Mouse (Mus musculus): ENCODE data around the gene Spon2.

The Spon2 gene

GRCm38 (mm10) chr5:33218746-33219449 lies 643 bp upstream of the Spon2 start:
- DNase-seq (ENCODE audit: low read depth, low spot score): no peak

DNA sequence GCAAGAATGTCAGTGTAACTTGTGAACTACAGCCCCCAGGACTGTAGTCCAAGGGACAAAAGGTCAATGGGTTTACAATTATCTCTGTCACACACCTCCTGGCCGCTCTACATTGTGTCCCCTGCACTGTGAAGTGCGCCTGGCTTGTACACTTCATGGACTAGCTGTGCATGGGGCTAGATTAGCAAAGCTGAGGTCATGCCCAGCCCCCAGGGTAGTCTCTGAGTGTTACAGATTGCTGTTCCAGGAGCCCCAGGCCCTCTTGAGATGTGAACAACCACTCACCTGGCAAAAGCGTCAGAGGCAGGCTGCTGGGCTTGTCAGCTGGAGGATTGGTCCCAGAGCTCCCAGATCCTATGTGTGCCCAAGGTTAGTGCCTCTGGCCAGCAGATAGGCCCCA lies 592 bp downstream of the Spon2 start:
- no peak for DNase-seq (ENCODE audit: low read depth, low spot score)

DNA sequence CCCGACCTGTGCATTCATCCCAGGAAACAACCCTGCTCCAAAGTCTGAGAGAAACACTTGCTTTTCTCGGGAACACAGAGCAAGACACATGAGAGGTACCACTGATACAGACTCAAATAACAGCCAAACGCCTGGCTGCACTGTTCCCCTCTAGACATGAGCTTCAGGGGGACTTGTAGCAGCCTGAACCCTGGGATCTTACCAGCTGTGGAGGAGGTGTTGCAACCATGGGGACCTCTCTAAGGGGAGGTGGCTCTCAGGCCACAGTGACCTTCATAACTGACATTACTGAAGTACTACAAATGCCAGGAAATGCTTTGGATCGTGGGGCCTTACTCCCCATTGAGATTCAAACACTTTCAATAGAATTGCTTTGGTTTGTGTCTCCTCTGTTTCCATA lies 3.5 kb downstream of the Spon2 start:
- no peak for DNase-seq (ENCODE audit: low read depth, low spot score)

DNA sequence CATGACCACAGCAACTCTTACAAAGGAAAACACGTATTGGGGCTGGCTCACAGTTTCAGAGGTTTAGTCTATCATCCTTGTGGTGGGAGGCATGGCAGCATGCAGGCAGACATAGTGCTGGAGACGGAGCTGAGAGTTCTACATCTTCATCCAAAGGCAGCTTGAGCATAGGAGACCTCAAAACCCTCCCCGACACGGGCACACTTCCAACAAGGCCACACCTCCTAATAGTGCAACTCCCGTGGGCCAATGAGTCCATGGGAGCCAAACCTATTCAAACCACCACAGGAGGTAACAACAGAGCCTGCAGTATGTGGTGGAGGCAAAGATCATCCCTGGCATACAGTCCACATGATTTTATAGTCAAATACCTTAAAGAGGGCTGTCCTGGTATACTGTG lies 7.0 kb downstream of the Spon2 start:
- no peak for DNase-seq (ENCODE audit: low read depth, low spot score)

- no peak for DNase-seq (ENCODE audit: low read depth, low spot score)
Observed at GRCm38 (mm10) chr5:33210515-33210914, 7.7 kb downstream of the Spon2 start.

DNA sequence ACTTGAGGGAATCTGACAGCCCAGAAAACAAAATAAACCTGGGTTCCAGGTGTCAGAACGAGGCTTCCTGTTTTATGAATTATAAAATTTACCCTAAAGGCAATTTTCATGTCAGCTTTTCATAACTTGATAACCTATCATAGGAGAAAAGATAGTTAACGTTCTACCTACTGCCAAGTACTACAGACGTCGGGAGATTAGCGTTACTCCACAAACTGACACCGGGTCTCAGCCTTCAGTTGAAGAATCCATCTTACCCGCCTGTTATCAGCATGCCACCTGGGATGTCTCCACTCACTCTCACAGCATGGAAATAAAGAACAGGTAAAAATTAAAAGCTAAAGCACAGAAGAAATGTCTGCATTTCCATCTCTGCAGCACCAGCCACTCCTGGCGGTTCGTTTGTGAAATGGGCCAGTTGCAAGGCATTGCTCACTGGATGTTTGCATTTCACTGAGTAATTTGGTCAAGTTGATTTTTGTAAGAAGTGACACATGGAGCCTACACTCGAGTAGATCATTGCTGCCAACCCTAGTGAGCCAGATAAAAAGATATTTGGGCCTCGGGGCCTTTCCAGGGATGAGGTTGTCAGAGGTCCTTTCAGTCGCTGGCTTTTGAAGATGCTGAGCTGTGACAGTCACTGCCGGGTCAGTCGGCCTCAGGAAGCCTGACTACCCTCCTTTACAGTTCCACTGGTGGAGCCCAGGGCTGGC lies 9.6 kb downstream of the Spon2 start:
- no peak for DNase-seq (ENCODE audit: low read depth, low spot score)

- DNase-seq (ENCODE audit: low read depth, low spot score): no peak
Observed at GRCm38 (mm10) chr5:33207136-33207535, 11.1 kb downstream of the Spon2 start.

DNA sequence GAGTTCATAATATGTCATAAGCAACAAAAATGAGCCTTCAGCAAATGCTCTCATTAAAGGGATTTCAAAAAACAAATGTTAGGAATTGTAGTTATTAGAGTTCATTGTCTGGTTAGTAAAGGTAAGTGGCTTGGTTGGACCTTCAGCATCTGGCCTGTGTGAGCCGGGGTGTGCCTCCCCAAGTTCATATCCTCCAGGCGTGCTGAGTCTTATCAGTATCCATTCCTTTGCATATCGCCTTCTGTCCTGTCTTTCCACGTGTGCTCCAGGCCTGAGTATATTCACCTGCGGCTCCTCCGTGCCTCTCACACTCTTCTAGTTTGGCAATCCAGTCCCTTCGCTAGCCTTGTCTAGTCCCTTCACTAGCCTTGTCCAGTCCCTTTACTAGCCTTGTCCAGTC lies 11.9 kb downstream of the Spon2 start:
- no peak for DNase-seq (ENCODE audit: low read depth, low spot score)

- DNase-seq (ENCODE audit: low read depth, low spot score): no peak
Observed at GRCm38 (mm10) chr5:33204284-33204683, 14.0 kb downstream of the Spon2 start.

- peak; percentile 87 for DNase-seq (ENCODE audit: low read depth, low spot score)
Observed at GRCm38 (mm10) chr5:33203691-33204242, 14.5 kb downstream of the Spon2 start.

DNA sequence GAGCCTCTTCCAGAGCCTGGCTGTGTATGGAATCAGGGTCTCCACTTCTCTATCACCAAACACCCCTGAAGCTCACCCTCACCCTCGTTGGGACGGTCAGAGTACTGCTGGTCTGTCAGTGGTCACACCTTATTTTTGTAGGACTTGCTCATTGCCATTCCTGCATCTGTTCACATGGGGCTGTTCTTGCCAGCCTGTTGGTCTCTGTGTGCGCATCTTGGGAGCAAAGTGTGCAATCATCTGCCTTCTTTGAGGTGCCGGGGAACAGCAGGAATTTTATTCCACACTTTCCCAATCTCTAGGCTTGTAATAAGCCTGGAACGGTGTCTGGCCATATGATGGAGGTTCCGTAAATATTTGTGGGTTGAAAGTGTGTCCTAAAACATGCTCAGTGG lies 15.1 kb downstream of the Spon2 start:
- DNase-seq (ENCODE audit: low read depth, low spot score): no peak

DNA sequence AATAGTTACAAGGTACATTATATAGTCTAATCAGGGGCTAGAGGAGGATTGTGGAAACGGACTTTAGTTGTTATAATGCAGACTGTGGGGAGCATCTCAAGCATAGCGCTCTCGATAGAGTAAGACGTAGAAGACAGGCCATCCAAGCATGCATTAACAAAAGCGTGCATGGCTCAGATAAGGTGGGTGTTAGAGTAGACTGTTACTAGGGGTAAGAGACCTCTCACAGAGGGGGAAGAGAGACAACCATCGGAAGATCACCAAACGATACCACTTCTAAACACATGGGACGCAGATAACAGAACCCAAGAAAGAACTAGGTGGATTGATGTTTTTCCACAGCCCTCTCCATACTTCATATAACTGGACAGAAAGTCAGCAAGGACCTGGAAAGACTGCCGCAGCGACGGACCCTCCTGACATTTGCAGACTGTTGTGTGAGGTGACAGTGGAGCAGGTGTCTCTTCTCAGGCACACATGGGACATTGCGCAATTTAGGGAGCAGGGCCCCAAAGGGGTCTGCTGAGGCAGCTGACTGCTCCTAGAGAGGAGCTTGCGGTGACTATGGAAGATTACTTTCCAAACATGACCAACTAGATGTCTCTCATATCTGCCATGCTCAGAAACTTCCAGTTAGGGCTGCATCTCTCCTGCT lies 15.6 kb downstream of the Spon2 start:
- no peak for DNase-seq (ENCODE audit: low read depth, low spot score)

- no peak for DNase-seq (ENCODE audit: low read depth, low spot score)
Observed at GRCm38 (mm10) chr5:33201697-33202096, 16.6 kb downstream of the Spon2 start.

DNA sequence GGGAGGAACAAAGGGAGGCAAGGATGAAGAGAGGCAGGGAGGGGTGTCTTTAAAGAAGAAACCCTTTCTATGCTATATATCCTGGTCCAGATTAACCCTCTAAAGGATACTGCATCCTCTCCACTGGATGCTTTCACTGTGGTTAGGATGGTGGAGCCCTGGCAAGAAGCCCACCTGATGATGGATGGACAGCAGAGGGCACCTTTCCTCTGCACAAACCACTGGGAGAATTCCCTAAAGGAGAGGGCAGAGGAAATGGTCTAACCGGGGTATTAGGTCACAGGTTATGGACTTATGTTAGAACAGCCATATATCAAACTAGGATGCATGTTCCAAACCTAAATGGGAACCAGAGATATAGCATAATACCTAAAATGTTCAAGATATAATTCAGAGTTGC lies 18.2 kb downstream of the Spon2 start:
- no peak for DNase-seq (ENCODE audit: low read depth, low spot score)

GRCm38 (mm10) chr5:33195246-33195852 lies 22.9 kb downstream of the Spon2 start:
- no peak for DNase-seq (ENCODE audit: low read depth, low spot score)

GRCm38 (mm10) chr5:33193567-33193966 lies 24.7 kb downstream of the Spon2 start:
- no peak for DNase-seq (ENCODE audit: low read depth, low spot score)
